Mouse (Mus musculus): ENCODE measurements around the gene Habp2. TPM values are rescaled to one million over a fixed set of nuclear protein-coding genes. Genes with fewer than 3 reads are reported as not detected.

The Habp2 gene
- total and polyA plus RNA-seq, 3 experiments = not detected

GRCm38 (mm10) chr19:56287580-56288367 is 837 bp downstream of the Habp2 start:
- Histone ChIP-seq H3K4me2 (ENCODE audit: insufficient read depth, low read depth, poor library complexity, severe bottlenecking) (no peak overlapping the region), H3K4me3 (replicated peaks in 1 of 3; ENCODE audit: low read depth in 2 of 3, low read length in 2 of 3, poor library complexity in 1 of 3) (no peak overlapping the region), H3K79me2 (replicated peaks; ENCODE audit: control insufficient read depth, extremely low read depth, insufficient read depth, poor library complexity, severe bottlenecking) (no peaks in the 10 kb centered on the region), H3K9ac (ENCODE audit: insufficient read depth, low read depth) (no peak overlapping the region), H3K27me3 (replicated peaks) (peaks cover 86% of the 10 kb centered on the region), H3K36me3 (replicated peaks in 1 of 2; ENCODE audit: control insufficient read depth in 1 of 2, insufficient read depth in 1 of 2, low read length in 1 of 2) (no peaks in the 10 kb centered on the region), H3K4me1 (ENCODE audit: control insufficient read depth in 1 of 2, insufficient read depth in 2 of 2) (peaks cover 0 to 2% of the 10 kb centered on the region in 2 experiments; a peak in 1 of 4 replicates), H3K27ac (ENCODE audit: insufficient read depth, low read depth) (no peak overlapping the region), H3K9me3 (replicated peaks; ENCODE audit: low read length) (no peaks in the 10 kb centered on the region)
- dilution Hi-C loops (cut with MboI; ENCODE audit: extremely low pct_ligation_motif_present, extremely low pct_unique_long_range_greater_than_20kb, low sequenced_read_pairs) = no loop called here
- in situ Hi-C loops (cut with MboI; ENCODE audit: low pct_ligation_motif_present, low pct_unique_long_range_greater_than_20kb, low sequenced_read_pairs) = no loop called here
- no peak for DNase-seq (ENCODE audit: extremely low read depth)
- TF ChIP-seq ZNF384 (IDR thresholded peaks at IDR 0.05; ENCODE audit: low read depth, low read length) (no peak), JUN (IDR thresholded peaks at IDR 0.05; ENCODE audit: insufficient read depth, low read depth, low read length) (no peak), USF2 (conservative IDR thresholded peaks at IDR 0.05; ENCODE audit: low read depth, low read length) (no peak), USF1 (IDR thresholded peaks at IDR 0.05; ENCODE audit: low read depth, low read length) (no peak), SIN3A (IDR thresholded peaks at IDR 0.05; ENCODE audit: low read length) (no peak), UBTF (IDR thresholded peaks at IDR 0.05; ENCODE audit: low read depth, low read length) (no peak), CHD2 (IDR thresholded peaks at IDR 0.05; ENCODE audit: low read length) (no peak), TBP (conservative IDR thresholded peaks at IDR 0.05; ENCODE audit: low read depth, low read length) (no peak), KAT2A (IDR thresholded peaks at IDR 0.05; ENCODE audit: insufficient replicate concordance, low read length) (no peak), JUND (conservative IDR thresholded peaks at IDR 0.05; ENCODE audit: low read depth, low read length) (no peak), MAX (IDR thresholded peaks at IDR 0.05; ENCODE audit: low read length) (no peak), IRF4 (IDR thresholded peaks at IDR 0.05; ENCODE audit: low read depth, low read length) (no peak), ZMIZ1 (IDR thresholded peaks at IDR 0.05; ENCODE audit: low read depth, low read length) (no peak), CHD1 (IDR thresholded peaks at IDR 0.05; ENCODE audit: low read depth, low read length) (no peak), EP300 (IDR thresholded peaks at IDR 0.05; ENCODE audit: low read length) (no peak), POLR2AphosphoS2 (IDR thresholded peaks at IDR 0.05; ENCODE audit: low read depth, low read length) (no peak)

GRCm38 (mm10) chr19:56288436-56288835 is 1.5 kb downstream of the Habp2 start:
- H3K4me1 ChIP-seq (ENCODE audit: control insufficient read depth in 1 of 2, insufficient read depth in 2 of 2) = peaks cover 0 to 3% of the 10 kb centered on the region in 2 experiments; a peak in 1 of 4 replicates
- no peak overlapping the region for H3K4me2 ChIP-seq (ENCODE audit: insufficient read depth, low read depth, poor library complexity, severe bottlenecking)
- no peaks in the 10 kb centered on the region for H3K79me2 ChIP-seq (replicated peaks; ENCODE audit: control insufficient read depth, extremely low read depth, insufficient read depth, poor library complexity, severe bottlenecking)
- no peak overlapping the region for H3K4me3 ChIP-seq (replicated peaks in 1 of 3; ENCODE audit: low read depth in 2 of 3, low read length in 2 of 3, poor library complexity in 1 of 3)
- H3K27me3 ChIP-seq (replicated peaks) = peaks cover 89% of the 10 kb centered on the region
- dilution Hi-C loops (cut with MboI; ENCODE audit: extremely low pct_ligation_motif_present, extremely low pct_unique_long_range_greater_than_20kb, low sequenced_read_pairs) = no loop called here
- no peaks in the 10 kb centered on the region for H3K9me3 ChIP-seq (replicated peaks; ENCODE audit: low read length)
- in situ Hi-C loops (cut with MboI; ENCODE audit: low pct_ligation_motif_present, low pct_unique_long_range_greater_than_20kb, low sequenced_read_pairs) = no loop called here
- no peaks in the 10 kb centered on the region for H3K36me3 ChIP-seq (replicated peaks in 1 of 2; ENCODE audit: control insufficient read depth in 1 of 2, insufficient read depth in 1 of 2, low read length in 1 of 2)
- TF ChIP-seq ELF1 (IDR thresholded peaks at IDR 0.05; ENCODE audit: low read depth, low read length) = no peak
- no peak for TF ChIP-seq USF1 (IDR thresholded peaks at IDR 0.05; ENCODE audit: low read depth, low read length)
- no peak for TF ChIP-seq MAZ (IDR thresholded peaks at IDR 0.05; ENCODE audit: low read depth, low read length)
- TF ChIP-seq JUN (IDR thresholded peaks at IDR 0.05; ENCODE audit: insufficient read depth, low read depth, low read length) = no peak
- no peak for TF ChIP-seq MAFK (IDR thresholded peaks at IDR 0.05; ENCODE audit: insufficient replicate concordance, low read length)
- no peak for TF ChIP-seq POLR2AphosphoS2 (IDR thresholded peaks at IDR 0.05; ENCODE audit: low read depth, low read length)
- TF ChIP-seq IRF4 (IDR thresholded peaks at IDR 0.05; ENCODE audit: low read depth, low read length) = no peak
- no peak for TF ChIP-seq ZC3H11A (IDR thresholded peaks at IDR 0.05; ENCODE audit: low read depth, low read length)
- no peak overlapping the region for H3K27ac ChIP-seq (ENCODE audit: insufficient read depth, low read depth)
- no peak for DNase-seq (ENCODE audit: extremely low read depth)
- no peak overlapping the region for H3K9ac ChIP-seq (ENCODE audit: insufficient read depth, low read depth)

All from CH12.LX (cell line).